Mouse (Mus musculus) limb, embryonic 14.5 days (tissue): ENCODE measurements around the gene Gm7247. TPM values are rescaled to one million over a fixed set of nuclear protein-coding genes. Genes with fewer than 3 reads are reported as not detected.
"Not testable (repeated sequence)": the region's sequence is repeated elsewhere in the genome, so short reads cannot be mapped to it uniquely, and the experiment has no call there.

Experiments used
- ATAC-seq: fragments of 200-750 bp; cut with Nextera tagmentation; 2 replicates; pipeline ENCODE4 v1.8.0; 2017; ENCODE audit warnings: low read depth, moderate number of reproducible peaks, moderate TSS enrichment; ENCODE audit not compliant: low FRiP score
- DNase-seq: peaks from one replicate; pipeline ENCODE4 v3.0.0-alpha.2; 2015; ENCODE audit warnings: low spot score
- H3K27ac ChIP-seq: fragments of 300-500 bp; sonication (generic); replicated peaks from 2 replicates; pipeline ENCODE4 v1.5.1; 2014; ENCODE audit warnings: low read depth, mild to moderate bottlenecking, low read length, moderate library complexity, mixed read lengths
- H3K27me3 ChIP-seq: fragments of 300-500 bp; sonication (generic); 2 replicates; pipeline ENCODE4 v1.6.1; 2014; ENCODE audit warnings: low read length, mixed read lengths; ENCODE audit not compliant: control insufficient read depth, insufficient read depth
- H3K36me3 ChIP-seq: fragments of 300-500 bp; sonication (generic); 2 replicates; pipeline ENCODE4 v1.6.1; 2014; ENCODE audit warnings: mild to moderate bottlenecking, low read length, moderate library complexity, mixed read lengths; ENCODE audit not compliant: control insufficient read depth, insufficient read depth
- H3K4me1 ChIP-seq: fragments of 300-500 bp; sonication (generic); 2 replicates; pipeline ENCODE4 v1.6.1; 2014; ENCODE audit warnings: antibody characterized with exemption, low read length, mixed read lengths; ENCODE audit not compliant: control insufficient read depth, insufficient read depth
- H3K4me2 ChIP-seq: fragments of 300-500 bp; sonication (generic); replicated peaks from 2 replicates; pipeline ENCODE4 v1.6.1; 2014; ENCODE audit warnings: low read depth, mild to moderate bottlenecking, low read length, moderate library complexity; ENCODE audit not compliant: severe bottlenecking
- H3K4me3 ChIP-seq: fragments of 300-500 bp; sonication (generic); replicated peaks from 2 replicates; pipeline ENCODE4 v1.5.1; 2014; ENCODE audit warnings: low read length
- H3K9ac ChIP-seq: fragments of 300-500 bp; sonication (generic); 2 replicates; pipeline ENCODE4 v1.6.1; 2014; ENCODE audit warnings: mild to moderate bottlenecking, low read depth, low read length, moderate library complexity; ENCODE audit not compliant: severe bottlenecking
- H3K9me3 ChIP-seq: fragments of 300-500 bp; sonication (generic); 2 replicates; pipeline ENCODE4 v1.6.1; 2016; ENCODE audit warnings: low read length; ENCODE audit not compliant: control insufficient read depth
- POLR2A ChIP-seq: fragments of 200-500 bp; IDR thresholded peaks from 2 replicates; pipeline ENCODE4 v1.8.0; 2012; ENCODE audit warnings: inconsistent platforms, mild to moderate bottlenecking, moderate library complexity, borderline replicate concordance; ENCODE audit not compliant: insufficient read depth, insufficient read length; ENCODE audit errors: extremely low read depth
- WGBS: fragments of 180-500 bp; shearing (Covaris S2); extraction: QIAGEN DNeasy Blood & Tissue Kit; methylation state at CpG from one replicate; pipeline ENCODE4 v1.1.7; 2014; 5-methylcytosine and 5-hydroxymethylcytosine counted together
- polyA plus RNA-seq, 2 experiments: library from polyadenylated mRNA; depleted of rRNA in 1 of 2; stranded (reverse) in 1 of 2; unstranded in 1 of 2; fragments of >200 nt; fragmentation: Nextera tagmentation in 1 of 2; extraction: Ambion mirVana in 1 of 2; gene quantifications; 2 replicates each; pipeline versions ENCODE4 v1.2.1 to v1.2.3; 2012 to 2014

Gene Gm7247
- polyA plus RNA-seq, 2 experiments: not detected

DNA sequence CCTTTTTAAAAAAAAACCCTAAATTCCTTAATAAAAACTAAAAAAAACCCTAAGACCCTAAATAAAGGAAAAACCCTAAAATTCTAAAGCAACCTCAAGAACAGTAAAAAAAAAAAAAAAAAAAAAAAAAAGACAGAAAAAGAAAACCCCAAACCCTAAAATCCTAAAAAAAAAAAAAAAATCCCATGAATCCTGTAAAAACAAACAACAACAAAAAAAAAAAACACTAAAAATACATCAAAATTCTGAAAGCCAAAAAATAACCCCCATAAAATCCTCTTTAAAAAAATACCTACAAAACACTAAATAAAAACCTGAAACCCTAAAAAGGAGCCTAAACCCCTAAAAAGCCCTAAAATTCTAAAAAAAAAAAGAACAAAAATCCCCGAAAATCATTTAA is 135.4 kb downstream of the Gm7247 start:
- H3K9ac ChIP-seq: no peak overlapping the region
- no peaks in the 10 kb centered on the region for H3K36me3 ChIP-seq
- H3K4me1 ChIP-seq: no peaks in the 10 kb centered on the region
- WGBS: 83% methylated on average over 1 of the region's 1 CpGs
- H3K27ac ChIP-seq: no peak overlapping the region
- no peaks in the 10 kb centered on the region for H3K27me3 ChIP-seq
- ATAC-seq: no peak
- H3K4me2 ChIP-seq: no peak overlapping the region
- H3K4me3 ChIP-seq: no peak overlapping the region
- no peaks in the 10 kb centered on the region for H3K9me3 ChIP-seq
- no peak for TF ChIP-seq POLR2A
- DNase-seq: no peak

GRCm38 (mm10) chr14:51497958-51498357 is 136.4 kb downstream of the Gm7247 start:
- no peak overlapping the region for H3K4me3 ChIP-seq
- H3K27me3 ChIP-seq: no peaks in the 10 kb centered on the region
- H3K27ac ChIP-seq: no peak overlapping the region
- H3K36me3 ChIP-seq: no peaks in the 10 kb centered on the region
- 90% methylated on average over 2 of the region's 2 CpGs for WGBS
- no peak overlapping the region for H3K9ac ChIP-seq
- no peak for TF ChIP-seq POLR2A
- ATAC-seq (no peak), DNase-seq (no peak)
- no peak overlapping the region for H3K4me2 ChIP-seq
- H3K9me3 ChIP-seq: no peaks in the 10 kb centered on the region
- H3K4me1 ChIP-seq: no peaks in the 10 kb centered on the region

DNA sequence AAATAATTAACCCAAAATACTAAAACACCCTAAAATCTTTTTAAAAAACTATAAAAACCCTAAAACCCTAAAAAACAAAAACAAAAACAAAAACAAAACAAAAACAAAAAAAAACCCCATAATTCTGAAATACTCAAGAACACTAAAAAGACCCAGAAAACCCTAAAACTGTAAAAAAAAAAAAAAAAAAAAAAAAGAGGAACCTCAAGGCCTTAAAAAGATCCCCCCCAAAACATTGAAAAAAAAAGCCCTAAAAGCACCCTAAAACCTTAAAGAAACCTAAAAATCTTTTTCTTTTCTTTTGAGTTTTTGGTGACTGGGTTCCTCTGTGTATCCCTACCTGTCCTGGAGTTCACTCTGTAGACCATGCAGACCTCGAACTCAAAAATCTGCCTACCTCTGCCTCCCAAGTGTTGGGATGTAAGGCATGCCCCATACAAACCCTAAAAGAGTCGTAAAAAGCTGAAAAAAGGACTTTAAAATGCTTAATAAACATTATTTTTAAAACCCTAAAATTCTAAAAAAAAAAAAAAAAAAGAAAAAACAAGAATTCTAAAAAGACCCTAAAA is 138.2 kb downstream of the Gm7247 start:
- Histone ChIP-seq H3K27me3 (no peaks in the 10 kb centered on the region), H3K4me2 (no peak overlapping the region)

GRCm38 (mm10) chr14:51500461-51500860 is 138.9 kb downstream of the Gm7247 start:
- Histone ChIP-seq H3K36me3 (no peaks in the 10 kb centered on the region), H3K27me3 (no peaks in the 10 kb centered on the region), H3K4me3 (no peak overlapping the region), H3K4me1 (no peaks in the 10 kb centered on the region), H3K4me2 (no peak overlapping the region), H3K27ac (no peak overlapping the region), H3K9ac (no peak overlapping the region), H3K9me3 (no peaks in the 10 kb centered on the region)
- TF ChIP-seq POLR2A: no peak
- 86% methylated on average over 4 of the region's 4 CpGs for WGBS
- no peak for ATAC-seq
- no peak for DNase-seq

More for the DNA sequence above, 138.2 kb downstream of the Gm7247 start:
- ATAC-seq (no peak), DNase-seq (no peak)
- Histone ChIP-seq H3K27ac (no peak overlapping the region), H3K9me3 (no peaks in the 10 kb centered on the region), H3K9ac (no peak overlapping the region), H3K4me1 (no peaks in the 10 kb centered on the region), H3K4me3 (no peak overlapping the region), H3K36me3 (no peaks in the 10 kb centered on the region)
- WGBS: 68% methylated on average over 2 of the region's 2 CpGs
- no peak for TF ChIP-seq POLR2A

DNA sequence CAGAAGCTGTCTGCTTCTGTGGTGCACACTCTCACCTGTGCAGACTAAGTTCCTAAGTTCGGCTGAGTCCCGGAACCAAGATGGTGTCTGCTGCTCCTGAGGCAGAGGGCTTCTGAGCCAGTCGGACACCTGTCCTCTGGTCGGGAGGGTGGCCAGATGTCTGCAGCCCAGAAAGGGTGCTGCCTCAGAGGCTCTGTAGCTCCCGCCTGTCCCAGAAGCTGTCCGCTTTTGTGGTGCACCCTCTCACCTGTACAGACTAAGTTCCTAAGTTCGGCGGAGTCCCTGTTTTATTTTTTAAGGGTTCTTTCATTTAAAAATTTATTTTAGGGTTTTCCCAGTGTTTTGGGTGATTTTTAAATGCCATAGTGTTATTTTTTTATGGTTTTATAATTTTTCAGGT is 145.9 kb downstream of the Gm7247 start:
- Histone ChIP-seq H3K4me3 (no peak overlapping the region), H3K9me3 (no peaks in the 10 kb centered on the region), H3K4me2 (no peak overlapping the region), H3K27me3 (no peaks in the 10 kb centered on the region), H3K36me3 (no peaks in the 10 kb centered on the region), H3K4me1 (no peaks in the 10 kb centered on the region), H3K27ac (no peak overlapping the region), H3K9ac (no peak overlapping the region)
- DNase-seq: no peak
- 96% methylated on average over 8 of the region's 8 CpGs for WGBS
- no peak for TF ChIP-seq POLR2A
- ATAC-seq: no peak

DNA sequence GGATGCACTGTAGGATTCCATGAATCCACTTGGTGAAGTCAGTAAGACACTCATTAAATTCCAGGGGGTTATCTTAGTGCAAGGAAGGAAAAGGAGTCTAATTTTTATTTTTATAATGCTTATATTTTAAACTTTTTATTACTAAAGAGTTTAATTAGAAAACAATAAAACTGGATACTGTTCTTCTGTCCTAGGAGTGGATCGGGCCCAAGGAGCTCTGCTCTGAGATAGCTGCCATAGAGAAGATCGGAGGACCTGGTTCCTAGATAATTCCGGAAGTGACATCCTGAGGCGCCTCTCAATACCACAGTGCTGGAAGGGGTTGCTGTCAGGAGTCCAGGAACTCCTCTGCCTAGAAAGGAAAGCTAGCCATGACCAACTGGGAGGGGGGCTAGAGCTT is 190.9 kb downstream of the Gm7247 start, which contains the start of gene Gm5622:
Gene Gm5622, plus strand, starts transcription at position 301 of the 400 bp plus-strand sequence.
- ATAC-seq (no peak), DNase-seq (no peak)
- 90% methylated on average over 4 of the region's 4 CpGs for WGBS
- Histone ChIP-seq H3K4me3 (no peak within 1 kb of the TSS), H3K4me1 (no peaks in the 10 kb centered on the region), H3K9ac (no peak within 1 kb of the TSS), H3K9me3 (no peaks in the 10 kb centered on the region), H3K27me3 (no peaks in the 10 kb centered on the region), H3K4me2 (no peak within 1 kb of the TSS), H3K36me3 (no peaks in the 10 kb centered on the region), H3K27ac (no peak within 1 kb of the TSS)
- TF ChIP-seq POLR2A: no peak

DNA sequence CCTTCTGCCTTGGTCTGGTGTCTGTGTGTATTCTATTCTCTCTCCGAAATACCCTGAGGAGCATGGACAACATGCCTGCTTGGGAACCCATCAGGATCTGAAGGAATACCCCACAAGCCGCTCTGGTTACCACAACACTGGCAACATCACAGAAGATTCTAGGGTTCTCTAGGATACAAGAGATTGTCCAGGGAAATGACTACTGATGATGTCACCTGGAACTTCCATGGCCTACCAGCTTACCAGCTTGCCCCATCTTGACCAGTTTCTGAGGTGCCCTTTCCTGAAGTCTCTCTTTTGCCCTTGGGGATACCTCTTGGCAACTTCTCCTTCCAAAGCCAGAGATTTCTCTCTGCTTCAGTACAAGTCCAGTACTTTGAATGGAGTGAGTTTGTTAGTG is 212.4 kb downstream of the Gm7247 start, which contains the start of gene Gm17175:
Gene Gm17175, minus strand, starts transcription at position 101 of the 400 bp plus-strand sequence.
- not testable (repeated sequence) for H3K4me2 ChIP-seq, ATAC-seq, H3K9ac ChIP-seq, H3K36me3 ChIP-seq, H3K27me3 ChIP-seq, DNase-seq, H3K4me1 ChIP-seq, H3K9me3 ChIP-seq, H3K4me3 ChIP-seq, H3K27ac ChIP-seq
- WGBS: 84% methylated on average over 2 of the region's 2 CpGs

DNA sequence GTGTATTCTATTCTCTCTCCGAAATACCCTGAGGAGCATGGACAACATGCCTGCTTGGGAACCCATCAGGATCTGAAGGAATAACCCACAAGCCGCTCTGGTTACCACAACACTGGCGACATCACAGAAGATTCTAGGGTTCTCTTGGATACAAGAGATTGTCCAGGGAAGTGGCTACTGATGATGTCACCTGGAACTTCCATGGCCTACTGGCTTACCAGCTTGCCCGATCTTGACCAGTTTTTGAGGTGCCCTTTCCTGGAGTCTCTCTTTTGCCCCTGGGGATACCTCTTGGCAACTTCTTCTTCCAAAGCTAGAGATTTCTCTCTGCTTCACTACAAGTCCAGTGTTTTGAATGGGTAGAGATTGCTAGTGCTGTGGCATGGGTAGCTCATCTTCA is 230.5 kb downstream of the Gm7247 start, which contains the start of gene Gm17174:
Gene Gm17174, minus strand, starts transcription at position 101 of the 400 bp plus-strand sequence.
- DNase-seq, ATAC-seq, H3K9me3 ChIP-seq, H3K36me3 ChIP-seq, H3K27ac ChIP-seq, H3K4me3 ChIP-seq, H3K27me3 ChIP-seq, H3K4me1 ChIP-seq, H3K9ac ChIP-seq, H3K4me2 ChIP-seq: not testable (repeated sequence)
- WGBS: 95% methylated on average over 4 of the region's 4 CpGs
